Mouse (Mus musculus): ENCODE results near the gene Palm2.

- no peak for TF ChIP-seq CTCF (IDR thresholded peaks at IDR 0.05; ENCODE audit: borderline replicate concordance, extremely low read depth, insufficient read depth, insufficient read length)
- TF ChIP-seq POLR2A (IDR thresholded peaks at IDR 0.05; ENCODE audit: borderline replicate concordance, extremely low read depth, insufficient read depth, insufficient read length, poor library complexity, severe bottlenecking): no peak
Measured at GRCm38 (mm10) chr4:57424011-57424410, 10.0 kb upstream of the Palm2 start.

All from brain, embryonic 14.5 days (tissue).